Comparison of ENCODE assay signal across 31 mouse cellular contexts in the genomic region with DNA sequence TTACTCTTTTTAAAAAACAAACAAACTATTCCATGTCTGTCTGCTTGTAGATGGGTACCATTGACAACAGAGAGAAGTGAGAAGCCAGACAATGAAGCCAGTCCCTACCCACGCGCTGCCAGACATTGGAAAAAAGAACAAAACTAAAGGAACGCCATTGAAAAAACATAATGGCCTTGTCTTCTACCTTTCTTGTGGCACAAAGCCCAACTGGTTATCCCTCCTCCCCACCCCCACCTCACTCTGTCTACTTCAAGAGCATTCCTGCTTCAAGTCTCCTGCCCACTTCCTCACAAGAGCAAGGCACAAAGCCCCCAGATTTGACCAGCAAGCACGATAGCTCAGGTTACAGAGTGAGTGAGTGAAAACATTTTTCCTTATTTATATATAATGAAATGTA.
DNase-seq lines count a peak whose midpoint lies in the region; ATAC-seq lines count a peak whose summit lies in the region.
"Had no signal": no experiment of that assay in that cellular context is flagged by ENCODE, and none has a peak within 500 bp of the region (broad histone marks: within the 10 kb centered on the region; RNA-seq: fewer than 3 reads in every experiment).

No protein-coding gene starts in this region.

- peaks cover 11% of the 10 kb centered on the region for H3K4me1 ChIP-seq in forebrain, embryonic 10.5 days
- H3K4me1 ChIP-seq in forebrain, embryonic 12.5 days: peaks cover 8% of the 10 kb centered on the region
- H3K4me1 ChIP-seq in hindbrain, embryonic 11.5 days (replicated peaks; ENCODE audit: control insufficient read depth, insufficient read depth, low read length): no peaks in the 10 kb centered on the region
- H3K4me1 ChIP-seq in hindbrain, embryonic 16.5 days (ENCODE audit: control insufficient read depth, insufficient read depth, low read depth, low read length): no peaks in the 10 kb centered on the region
- no peaks in the 10 kb centered on the region for H3K4me1 ChIP-seq in neural tube, embryonic 11.5 days (ENCODE audit: control insufficient read depth, insufficient read depth, low read length)
- no peaks in the 10 kb centered on the region for H3K4me1 ChIP-seq in neural tube, embryonic 15.5 days
- H3K4me1 ChIP-seq: embryonic facial prominence, embryonic 13.5 days; heart, embryonic 10.5 days; heart, embryonic 13.5 days had no signal

- H3K36me3 ChIP-seq in forebrain, embryonic 10.5 days (replicated peaks): no peaks in the 10 kb centered on the region
- no peaks in the 10 kb centered on the region for H3K36me3 ChIP-seq in forebrain, embryonic 12.5 days (replicated peaks)
- H3K36me3 ChIP-seq in hindbrain, embryonic 11.5 days (ENCODE audit: control insufficient read depth, insufficient read depth, low read length): no peaks in the 10 kb centered on the region
- H3K36me3 ChIP-seq in hindbrain, embryonic 16.5 days (ENCODE audit: control insufficient read depth, insufficient read depth, low read length): no peaks in the 10 kb centered on the region
- no peaks in the 10 kb centered on the region for H3K36me3 ChIP-seq in neural tube, embryonic 11.5 days (ENCODE audit: control insufficient read depth, insufficient read depth, low read length)
- no peaks in the 10 kb centered on the region for H3K36me3 ChIP-seq in neural tube, embryonic 15.5 days
- H3K36me3 ChIP-seq: embryonic facial prominence, embryonic 10.5 days; embryonic facial prominence, embryonic 13.5 days; G1E; heart, embryonic 10.5 days; heart, embryonic 13.5 days had no signal

- no peaks in the 10 kb centered on the region for H3K9me3 ChIP-seq in forebrain, embryonic 10.5 days
- no peaks in the 10 kb centered on the region for H3K9me3 ChIP-seq in forebrain, embryonic 12.5 days
- H3K9me3 ChIP-seq in hindbrain, embryonic 11.5 days (ENCODE audit: control insufficient read depth, low read length): no peaks in the 10 kb centered on the region
- no peaks in the 10 kb centered on the region for H3K9me3 ChIP-seq in hindbrain, embryonic 16.5 days (ENCODE audit: control insufficient read depth, low read length)
- H3K9me3 ChIP-seq in neural tube, embryonic 11.5 days (ENCODE audit: control insufficient read depth, low read length): no peaks in the 10 kb centered on the region
- no peaks in the 10 kb centered on the region for H3K9me3 ChIP-seq in neural tube, embryonic 15.5 days (replicated peaks)
- H3K9me3 ChIP-seq: embryonic facial prominence, embryonic 10.5 days; embryonic facial prominence, embryonic 13.5 days; G1E; heart, embryonic 10.5 days; heart, embryonic 13.5 days had no signal

- 51% methylated on average over 4 of the region's 4 CpGs for WGBS in forebrain, embryonic 10.5 days
- WGBS in forebrain, embryonic 12.5 days: 31% methylated on average over 4 of the region's 4 CpGs
- WGBS in hindbrain, embryonic 11.5 days: 41% methylated on average over 4 of the region's 4 CpGs
- 22% methylated on average over 4 of the region's 4 CpGs for WGBS in hindbrain, embryonic 16.5 days
- 51% methylated on average over 4 of the region's 4 CpGs for WGBS in neural tube, embryonic 11.5 days
- WGBS in neural tube, embryonic 15.5 days: 25% methylated on average over 4 of the region's 4 CpGs

- no peak for ATAC-seq in forebrain, embryonic 12.5 days (ENCODE audit: low FRiP score)
- ATAC-seq in hindbrain, embryonic 11.5 days (ENCODE audit: low FRiP score): no peak
- ATAC-seq in hindbrain, embryonic 16.5 days: no peak
- no peak for ATAC-seq in neural tube, embryonic 11.5 days (ENCODE audit: insufficient read depth, low FRiP score, low TSS enrichment)
- ATAC-seq in neural tube, embryonic 15.5 days (ENCODE audit: low FRiP score): no peak
- ATAC-seq: forebrain, embryonic 16.5 days; intestine, postnatal 0 days; Patski had no signal

- H3K4me3 ChIP-seq in forebrain, embryonic 10.5 days: no peak overlapping the region
- H3K4me3 ChIP-seq in forebrain, embryonic 12.5 days (replicated peaks): no peak overlapping the region
- H3K4me3 ChIP-seq in hindbrain, embryonic 11.5 days (ENCODE audit: low read depth, low read length): no peak overlapping the region
- no peak overlapping the region for H3K4me3 ChIP-seq in hindbrain, embryonic 16.5 days (ENCODE audit: low read length)
- H3K4me3 ChIP-seq in neural tube, embryonic 11.5 days (ENCODE audit: low read depth, low read length): no peak overlapping the region
- H3K4me3 ChIP-seq in neural tube, embryonic 15.5 days (replicated peaks): no peak overlapping the region
- H3K4me3 ChIP-seq: embryonic facial prominence, embryonic 10.5 days; embryonic facial prominence, embryonic 13.5 days; erythroblast, embryonic 14.5 days; heart, adult 2 months; heart, embryonic 10.5 days; heart, embryonic 13.5 days had no signal

- no peak for DNase-seq in forebrain, embryonic 10.5 days (ENCODE audit: extremely low spot score, low spot score)
- DNase-seq in hindbrain, embryonic 11.5 days (ENCODE audit: low spot score): peak; percentile 9
- DNase-seq in neural tube, embryonic 11.5 days (ENCODE audit: low spot score): peak; percentile 9
- DNase-seq in embryo, embryonic 9.5 days (ENCODE audit: extremely low spot score): peak; percentile 5
- DNase-seq in cerebellum, postnatal 14 days: no peak
- DNase-seq: adrenal gland, postnatal 10 days; adrenal gland, postnatal 36 days; B cell, adult 2 months; cerebellum, adult 11-12 months; cerebellum, adult 9-10 months; cerebellum, postnatal 25 days; gastrocnemius, postnatal 10 days; gastrocnemius, postnatal 36 days; heart, adult 2 months; heart, postnatal 14 days; heart, postnatal 4 days; kidney, adult 2 months had no signal

- no peak overlapping the region for H3K9ac ChIP-seq in forebrain, embryonic 12.5 days
- H3K9ac ChIP-seq in hindbrain, embryonic 11.5 days (ENCODE audit: low read depth, low read length): no peak overlapping the region
- H3K9ac ChIP-seq in hindbrain, embryonic 16.5 days (ENCODE audit: low read depth, low read length): no peak overlapping the region
- no peak overlapping the region for H3K9ac ChIP-seq in neural tube, embryonic 11.5 days (ENCODE audit: low read length)
- H3K9ac ChIP-seq in neural tube, embryonic 15.5 days (replicated peaks): no peak overlapping the region
- H3K9ac ChIP-seq: embryonic facial prominence, embryonic 13.5 days; heart, embryonic 13.5 days; hindbrain, embryonic 14.5 days had no signal

- no peaks in the 10 kb centered on the region for H3K27me3 ChIP-seq in forebrain, embryonic 10.5 days (ENCODE audit: poor library complexity, severe bottlenecking)
- H3K27me3 ChIP-seq in forebrain, embryonic 12.5 days: no peaks in the 10 kb centered on the region
- H3K27me3 ChIP-seq in hindbrain, embryonic 11.5 days (ENCODE audit: control insufficient read depth, insufficient read depth, low read length): no peaks in the 10 kb centered on the region
- no peaks in the 10 kb centered on the region for H3K27me3 ChIP-seq in hindbrain, embryonic 16.5 days (replicated peaks; ENCODE audit: control insufficient read depth, insufficient read depth, low read length)
- no peaks in the 10 kb centered on the region for H3K27me3 ChIP-seq in neural tube, embryonic 11.5 days (ENCODE audit: control insufficient read depth, insufficient read depth, low read length)
- no peaks in the 10 kb centered on the region for H3K27me3 ChIP-seq in neural tube, embryonic 15.5 days (replicated peaks)
- H3K27me3 ChIP-seq: CH12.LX; embryonic facial prominence, embryonic 13.5 days; heart, embryonic 13.5 days had no signal

- no peak overlapping the region for H3K4me2 ChIP-seq in forebrain, embryonic 12.5 days
- no peak overlapping the region for H3K4me2 ChIP-seq in hindbrain, embryonic 11.5 days (replicated peaks; ENCODE audit: low read depth, low read length)
- no peak overlapping the region for H3K4me2 ChIP-seq in hindbrain, embryonic 16.5 days (ENCODE audit: low read length)
- H3K4me2 ChIP-seq in neural tube, embryonic 11.5 days (ENCODE audit: low read depth): no peak overlapping the region
- H3K4me2 ChIP-seq in neural tube, embryonic 15.5 days: no peak overlapping the region
- H3K4me2 ChIP-seq: embryonic facial prominence, embryonic 13.5 days; heart, embryonic 13.5 days; hindbrain, embryonic 14.5 days had no signal

- H3K27ac ChIP-seq in forebrain, embryonic 10.5 days: 0 out of 2 replicates have a peak overlapping the region, but pooled peaks have one; percentile 35
- H3K27ac ChIP-seq in forebrain, embryonic 12.5 days: no peak overlapping the region
- no peak overlapping the region for H3K27ac ChIP-seq in hindbrain, embryonic 11.5 days (ENCODE audit: low read depth, low read length)
- no peak overlapping the region for H3K27ac ChIP-seq in hindbrain, embryonic 16.5 days (ENCODE audit: low read depth, low read length)
- no peak overlapping the region for H3K27ac ChIP-seq in neural tube, embryonic 11.5 days (ENCODE audit: low read depth, low read length)
- no peak overlapping the region for H3K27ac ChIP-seq in neural tube, embryonic 15.5 days (replicated peaks)
- H3K27ac ChIP-seq: embryonic facial prominence, embryonic 10.5 days; embryonic facial prominence, embryonic 13.5 days; heart, adult 2 months; heart, embryonic 10.5 days; heart, embryonic 13.5 days; hindbrain, embryonic 14.5 days had no signal

Comparison
In these comparisons a context has a peak if more than half of its experiments do, and no peak if none do; other contexts are left out.
1. DNase-seq: peak in hindbrain, embryonic 11.5 days (single experiment), neural tube, embryonic 11.5 days (single experiment) and embryo, embryonic 9.5 days (single experiment); none in forebrain, embryonic 10.5 days (single experiment) and cerebellum, postnatal 14 days (0 of 2).